Comparison of ENCODE assay signal across 8 mouse cellular contexts in the genomic region with DNA sequence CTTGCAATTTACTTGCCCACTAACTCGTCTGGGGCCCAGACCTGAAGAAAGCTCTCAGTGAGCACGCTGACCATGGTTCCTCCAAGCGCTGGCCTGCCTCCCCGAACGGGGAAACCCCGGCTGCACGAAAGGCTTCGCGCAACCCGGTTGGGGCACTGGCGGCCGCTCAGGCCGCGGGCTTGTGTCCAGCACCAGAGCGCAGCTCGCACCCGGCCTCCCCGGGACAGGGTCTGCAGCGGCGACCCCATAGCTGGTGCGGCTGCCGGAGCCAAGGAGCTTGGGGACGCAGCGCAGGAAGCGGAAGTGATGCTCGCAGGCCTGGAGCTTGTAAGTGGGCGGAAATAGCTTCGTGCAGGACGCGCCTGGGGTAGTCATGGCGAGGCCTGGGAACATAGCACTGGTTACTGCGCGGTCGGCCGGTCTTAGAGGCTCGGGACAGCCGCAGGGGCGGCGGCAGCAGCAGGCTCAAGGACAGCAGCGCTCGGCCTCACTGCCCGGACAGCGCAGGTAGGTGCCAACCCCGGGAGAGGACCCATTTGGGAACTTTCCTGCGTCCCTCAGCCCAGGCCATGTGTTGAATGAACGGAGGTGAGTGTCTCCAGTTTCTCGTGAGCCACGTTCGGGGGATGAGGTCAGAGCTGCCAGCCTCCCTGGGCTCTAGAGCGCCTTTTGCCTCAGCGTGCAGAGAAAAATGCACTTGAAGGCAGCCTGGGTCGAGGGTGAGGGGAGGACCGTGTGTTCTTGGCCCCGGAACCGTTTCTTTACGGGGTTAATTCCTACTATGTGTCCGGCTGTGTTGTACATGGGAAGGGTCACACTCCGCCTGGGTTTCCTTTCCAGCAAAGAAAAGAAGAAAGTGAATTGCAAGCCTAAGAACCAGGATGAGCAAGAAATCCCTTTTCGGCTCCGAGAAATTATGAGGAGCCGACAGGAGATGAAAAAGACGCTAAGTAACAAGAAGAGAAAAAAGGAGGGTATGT. TPM values are rescaled to one million over a fixed set of nuclear protein-coding genes. Genes with fewer than 3 reads are reported as not detected.
DNase-seq lines count a peak whose midpoint lies in the region; ATAC-seq lines count a peak whose summit lies in the region.

Oxld1 (minus strand) TSS at position 297 of the 980 bp plus-strand sequence.
Ccdc137 (plus strand) TSS at position 344 of the 980 bp plus-strand sequence.

- peak; percentile 81 for ATAC-seq in megakaryocyte-erythroid progenitor cell, adult 5-6 weeks (replicated peaks; ENCODE audit: low FRiP score, low TSS enrichment, poor library complexity, severe bottlenecking)

- intact Hi-C loops in gastrocnemius, postnatal 14 days (cut with DNase I; ENCODE audit: low total_unique reads) = no loop called here
- intact Hi-C loops in left cerebral cortex, postnatal 14 days (cut with DNase I) = no loop called here

- peak; percentile 64 for DNase-seq in adrenal gland, adult 8-10 months
- peak; percentile 94 for DNase-seq in embryo, embryonic 11 days
- DNase-seq in gastrocnemius, postnatal 14 days = peak; percentile 76
- DNase-seq in induced T-regulatory cell, adult 2 months (ENCODE audit: low read depth) = peak; percentile 87
- peak; percentile 69 to 76 for DNase-seq in left cerebral cortex, postnatal 14 days (ENCODE audit: low spot score in 2 of 2)
- DNase-seq in right cerebral cortex, postnatal 36 days (ENCODE audit: low spot score in 2 of 2) = peak; percentile 59 to 75
- DNase-seq in urinary bladder, postnatal 4 days (ENCODE audit: low spot score in 2 of 2) = peak; percentile 70 to 71

RNA-seq across cellular contexts. Expression of gene Oxld1, which starts in this region (rescaled TPM):
- 10 to 100 TPM; 25.6 to 34.1 (median 32.2) TPM for total RNA-seq in adrenal gland, adult 8-10 months (2022)
- 10 to 100 TPM; 26.5 to 29.0 TPM for total RNA-seq in gastrocnemius, postnatal 14 days (2021)
- 10 to 100 TPM; 13.0 to 14.7 TPM for total RNA-seq in left cerebral cortex, postnatal 14 days (2021)
- 8.0 and 20.5 TPM in 2 replicates for total RNA-seq in megakaryocyte-erythroid progenitor cell, adult 5-6 weeks (2014; fragmentation: Nextera tagmentation)
- total RNA-seq in megakaryocyte-erythroid progenitor cell, adult 5-6 weeks (2017) = 14.0 and 27.9 TPM in 2 replicates

RNA-seq across cellular contexts. Expression of gene Ccdc137, which starts in this region (rescaled TPM):
- total RNA-seq in adrenal gland, adult 8-10 months (2022) = 10 to 100 TPM; 24.2 to 33.4 (median 29.4) TPM
- total RNA-seq in gastrocnemius, postnatal 14 days (2021) = 1 to 10 TPM; 4.3 to 5.3 TPM
- 10 to 100 TPM; 23.1 TPM for total RNA-seq in left cerebral cortex, postnatal 14 days (2021)
- 36.1 and 67.6 TPM in 2 replicates for total RNA-seq in megakaryocyte-erythroid progenitor cell, adult 5-6 weeks (2014; fragmentation: Nextera tagmentation)
- total RNA-seq in megakaryocyte-erythroid progenitor cell, adult 5-6 weeks (2017) = 70.0 and 99.8 TPM in 2 replicates

Comparison
In these comparisons a context has a peak if more than half of its experiments do, and no peak if none do; other contexts are left out.
1. Peak in every context shown above with its lines: DNase-seq and ATAC-seq.